Mouse (Mus musculus): ENCODE results near the gene Rhbdf2. TPM values are rescaled to one million over a fixed set of nuclear protein-coding genes. Genes with fewer than 3 reads are reported as not detected.

Gene Rhbdf2
- total and polyA plus RNA-seq, 2 experiments from 2014 or later, result 1.0 to 3.4 TPM

GRCm38 (mm10) chr11:116609965-116610630 lies 16.7 kb downstream of the Rhbdf2 start:
- H3K27ac ChIP-seq (ENCODE audit: low read depth, low read length), result no peak overlapping the region
- no peak overlapping the region for H3K4me2 ChIP-seq (ENCODE audit: low read depth, low read length, poor library complexity, severe bottlenecking)
- H3K27me3 ChIP-seq (ENCODE audit: insufficient read depth, low read length), result no peaks in the 10 kb centered on the region
- 85% methylated on average over 15 of the region's 15 CpGs for WGBS
- no peak for DNase-seq (ENCODE audit: low spot score)
- no peaks in the 10 kb centered on the region for H3K9me3 ChIP-seq (ENCODE audit: low read length)
- ATAC-seq (ENCODE audit: low FRiP score), result no peak
- no peaks in the 10 kb centered on the region for H3K36me3 ChIP-seq (ENCODE audit: insufficient read depth, low read length)
- H3K4me3 ChIP-seq (ENCODE audit: low read depth, low read length), result no peak overlapping the region
- H3K4me1 ChIP-seq (ENCODE audit: insufficient read depth, low read length), result no peaks in the 10 kb centered on the region
- no peak overlapping the region for H3K9ac ChIP-seq (replicated peaks; ENCODE audit: low read length, poor library complexity, severe bottlenecking)
- no peak for TF ChIP-seq CTCF (IDR thresholded peaks at IDR 0.05)

GRCm38 (mm10) chr11:116607717-116608116 lies 19.1 kb downstream of the Rhbdf2 start:
- Histone ChIP-seq H3K9ac (replicated peaks; ENCODE audit: low read length, poor library complexity, severe bottlenecking) (no peak overlapping the region), H3K4me2 (ENCODE audit: low read depth, low read length, poor library complexity, severe bottlenecking) (no peak overlapping the region), H3K9me3 (ENCODE audit: low read length) (no peaks in the 10 kb centered on the region), H3K27me3 (ENCODE audit: insufficient read depth, low read length) (no peaks in the 10 kb centered on the region), H3K27ac (ENCODE audit: low read depth, low read length) (no peak overlapping the region), H3K36me3 (ENCODE audit: insufficient read depth, low read length) (no peaks in the 10 kb centered on the region), H3K4me1 (ENCODE audit: insufficient read depth, low read length) (no peaks in the 10 kb centered on the region), H3K4me3 (ENCODE audit: low read depth, low read length) (no peak overlapping the region)
- 94% methylated on average over 3 of the region's 3 CpGs for WGBS
- TF ChIP-seq CTCF (IDR thresholded peaks at IDR 0.05), result no peak
- ATAC-seq (ENCODE audit: low FRiP score) (no peak), DNase-seq (ENCODE audit: low spot score) (no peak)

- Histone ChIP-seq H3K27me3 (ENCODE audit: insufficient read depth, low read length) (no peaks in the 10 kb centered on the region), H3K36me3 (ENCODE audit: insufficient read depth, low read length) (no peaks in the 10 kb centered on the region), H3K4me1 (ENCODE audit: insufficient read depth, low read length) (no peaks in the 10 kb centered on the region), H3K27ac (ENCODE audit: low read depth, low read length) (no peak overlapping the region), H3K4me3 (ENCODE audit: low read depth, low read length) (no peak overlapping the region), H3K9ac (replicated peaks; ENCODE audit: low read length, poor library complexity, severe bottlenecking) (no peak overlapping the region), H3K9me3 (ENCODE audit: low read length) (no peaks in the 10 kb centered on the region), H3K4me2 (ENCODE audit: low read depth, low read length, poor library complexity, severe bottlenecking) (no peak overlapping the region)
- 91% methylated on average over 12 of the region's 12 CpGs for WGBS
- no peak for TF ChIP-seq CTCF (IDR thresholded peaks at IDR 0.05)
- no peak for ATAC-seq (ENCODE audit: low FRiP score)
- DNase-seq (ENCODE audit: low spot score), result no peak
Observed at GRCm38 (mm10) chr11:116604097-116604496, 22.7 kb downstream of the Rhbdf2 start.

GRCm38 (mm10) chr11:116603339-116603738 lies 23.5 kb downstream of the Rhbdf2 start:
- Histone ChIP-seq H3K9me3 (ENCODE audit: low read length) (no peaks in the 10 kb centered on the region), H3K36me3 (ENCODE audit: insufficient read depth, low read length) (no peaks in the 10 kb centered on the region), H3K4me3 (ENCODE audit: low read depth, low read length) (no peak overlapping the region), H3K9ac (replicated peaks; ENCODE audit: low read length, poor library complexity, severe bottlenecking) (no peak overlapping the region), H3K27ac (ENCODE audit: low read depth, low read length) (no peak overlapping the region), H3K27me3 (ENCODE audit: insufficient read depth, low read length) (no peaks in the 10 kb centered on the region), H3K4me2 (ENCODE audit: low read depth, low read length, poor library complexity, severe bottlenecking) (no peak overlapping the region), H3K4me1 (ENCODE audit: insufficient read depth, low read length) (no peaks in the 10 kb centered on the region)
- TF ChIP-seq CTCF (IDR thresholded peaks at IDR 0.05), result peak; percentile 52
- DNase-seq (ENCODE audit: low spot score) (no peak), ATAC-seq (ENCODE audit: low FRiP score) (no peak)
- 92% methylated on average over 10 of the region's 10 CpGs for WGBS

- no peaks in the 10 kb centered on the region for H3K27me3 ChIP-seq (ENCODE audit: insufficient read depth, low read length)
- no peak for TF ChIP-seq CTCF (IDR thresholded peaks at IDR 0.05)
- H3K9me3 ChIP-seq (ENCODE audit: low read length), result no peaks in the 10 kb centered on the region
- no peak overlapping the region for H3K4me2 ChIP-seq (ENCODE audit: low read depth, low read length, poor library complexity, severe bottlenecking)
- DNase-seq (ENCODE audit: low spot score) (no peak), ATAC-seq (ENCODE audit: low FRiP score) (no peak)
- H3K9ac ChIP-seq (replicated peaks; ENCODE audit: low read length, poor library complexity, severe bottlenecking), result no peak overlapping the region
- H3K36me3 ChIP-seq (ENCODE audit: insufficient read depth, low read length), result no peaks in the 10 kb centered on the region
- WGBS, result 92% methylated on average over 8 of the region's 8 CpGs
- H3K4me1 ChIP-seq (ENCODE audit: insufficient read depth, low read length), result no peaks in the 10 kb centered on the region
- no peak overlapping the region for H3K4me3 ChIP-seq (ENCODE audit: low read depth, low read length)
- no peak overlapping the region for H3K27ac ChIP-seq (ENCODE audit: low read depth, low read length)
Observed at GRCm38 (mm10) chr11:116602043-116602442, 24.8 kb downstream of the Rhbdf2 start.

GRCm38 (mm10) chr11:116601166-116601565 lies 25.7 kb downstream of the Rhbdf2 start:
- H3K27me3 ChIP-seq (ENCODE audit: insufficient read depth, low read length), result no peaks in the 10 kb centered on the region
- no peak overlapping the region for H3K9ac ChIP-seq (replicated peaks; ENCODE audit: low read length, poor library complexity, severe bottlenecking)
- H3K9me3 ChIP-seq (ENCODE audit: low read length), result no peaks in the 10 kb centered on the region
- H3K4me1 ChIP-seq (ENCODE audit: insufficient read depth, low read length), result no peaks in the 10 kb centered on the region
- ATAC-seq (ENCODE audit: low FRiP score), result no peak
- DNase-seq (ENCODE audit: low spot score), result no peak
- H3K36me3 ChIP-seq (ENCODE audit: insufficient read depth, low read length), result no peaks in the 10 kb centered on the region
- H3K4me2 ChIP-seq (ENCODE audit: low read depth, low read length, poor library complexity, severe bottlenecking), result no peak overlapping the region
- 86% methylated on average over 7 of the region's 8 CpGs for WGBS
- no peak overlapping the region for H3K4me3 ChIP-seq (ENCODE audit: low read depth, low read length)
- no peak for TF ChIP-seq CTCF (IDR thresholded peaks at IDR 0.05)
- H3K27ac ChIP-seq (ENCODE audit: low read depth, low read length), result no peak overlapping the region

Measured in midbrain, postnatal 0 days (tissue).